Mouse (Mus musculus) liver, adult 2 months (tissue): ENCODE data around the gene Krt84. TPM values are rescaled to one million over a fixed set of nuclear protein-coding genes. Genes with fewer than 3 reads are reported as not detected.
"Not testable (repeated sequence)": the region's sequence is repeated elsewhere in the genome, so short reads cannot be mapped to it uniquely, and the experiment has no call there.

Experiments used
- DNase-seq: peaks from one replicate; pipeline ENCODE4 v3.0.0-alpha.2; 2011; ENCODE audit warnings: low read depth, low spot score; ENCODE audit errors: extremely low read depth
- H3K27ac ChIP-seq: fragments of 200-500 bp; replicated peaks from 2 replicates; pipeline ENCODE4 v1.5.1; 2012; ENCODE audit warnings: low read depth, mild to moderate bottlenecking, control low read depth, inconsistent platforms, low read length; ENCODE audit not compliant: insufficient read depth
- H3K27me3 ChIP-seq: fragments of 200-500 bp; 2 replicates; pipeline ENCODE4 v1.6.1; 2012; ENCODE audit warnings: mild to moderate bottlenecking, moderate library complexity, low read length, inconsistent platforms; ENCODE audit not compliant: control insufficient read depth, insufficient read depth
- H3K36me3 ChIP-seq: fragments of 200-500 bp; 2 replicates; pipeline ENCODE4 v1.6.1; 2012; ENCODE audit warnings: low read length, inconsistent platforms; ENCODE audit not compliant: control insufficient read depth, insufficient read depth
- H3K4me1 ChIP-seq: fragments of 200-500 bp; 2 replicates; pipeline ENCODE4 v1.6.1; 2011; ENCODE audit warnings: low read length; ENCODE audit not compliant: control insufficient read depth, insufficient read depth
- H3K4me3 ChIP-seq: fragments of 200-500 bp; 2 replicates; pipeline ENCODE4 v1.5.1; 2011; ENCODE audit warnings: low read depth, mild to moderate bottlenecking, control low read depth, low read length, moderate library complexity; ENCODE audit not compliant: insufficient read depth
- H3K79me2 ChIP-seq: fragments of 200-500 bp; 2 replicates; pipeline ENCODE4 v1.6.1; 2012; ENCODE audit warnings: inconsistent platforms, mild to moderate bottlenecking, low read length, moderate library complexity; ENCODE audit not compliant: control insufficient read depth, insufficient read depth
- H3K9ac ChIP-seq: fragments of 200-500 bp; 2 replicates; pipeline ENCODE4 v1.6.1; 2012; ENCODE audit warnings: low read depth, mild to moderate bottlenecking, control low read depth, inconsistent platforms, low read length
- CTCF ChIP-seq: fragments of 200-500 bp; IDR thresholded peaks from 2 replicates; pipeline ENCODE4 v1.5.1; 2011; ENCODE audit warnings: low read depth, low read length, control low read depth
- POLR2A ChIP-seq: fragments of 200-500 bp; IDR thresholded peaks from 2 replicates; pipeline ENCODE4 v1.6.1; 2011; ENCODE audit warnings: low read length, control low read depth; ENCODE audit not compliant: insufficient read depth; ENCODE audit errors: extremely low read depth
- WGBS: fragments of 180-500 bp; shearing (Covaris S2); methylation state at CpG from one replicate; pipeline ENCODE4 v1.1.7; 2018; 5-methylcytosine and 5-hydroxymethylcytosine counted together
- polyA plus RNA-seq: library from polyadenylated mRNA; depleted of rRNA; stranded (reverse); fragments of >200 nt; gene quantifications from 2 replicates; pipeline ENCODE4 v1.2.3, GENCODE M21; 2012
- total RNA-seq: library from RNA; depleted of rRNA; stranded (reverse); fragments of >200 nt; gene quantifications from 2 replicates; pipeline ENCODE4 v1.2.3, GENCODE M21; 2014

Krt84 gene
- total and polyA plus RNA-seq, 2 experiments = not detected

- WGBS = 62% methylated on average over 4 of the region's 4 CpGs
- no peaks in the 10 kb centered on the region for H3K79me2 ChIP-seq
Measured at GRCm38 (mm10) chr15:101538580-101538900, 5.9 kb upstream of the Krt84 start.

GRCm38 (mm10) chr15:101537864-101538579 is 5.4 kb upstream of the Krt84 start:
- Histone ChIP-seq H3K4me1 (no peaks in the 10 kb centered on the region), H3K9ac (no peak overlapping the region), H3K79me2 (no peaks in the 10 kb centered on the region), H3K36me3 (no peaks in the 10 kb centered on the region), H3K27me3 (no peaks in the 10 kb centered on the region), H3K27ac (no peak overlapping the region), H3K4me3 (no peak overlapping the region)
- TF ChIP-seq CTCF (no peak), POLR2A (no peak)
- 32% methylated on average over 7 of the region's 7 CpGs for WGBS
- DNase-seq = no peak

More at GRCm38 (mm10) chr15:101538580-101538900, 5.9 kb upstream of the Krt84 start:
- Histone ChIP-seq H3K27me3 (no peaks in the 10 kb centered on the region), H3K4me3 (no peak overlapping the region), H3K36me3 (no peaks in the 10 kb centered on the region), H3K9ac (no peak overlapping the region), H3K4me1 (no peaks in the 10 kb centered on the region), H3K27ac (no peak overlapping the region)
- TF ChIP-seq CTCF (no peak), POLR2A (no peak)
- DNase-seq = no peak

GRCm38 (mm10) chr15:101536054-101536850 is 3.6 kb upstream of the Krt84 start:
- H3K9ac ChIP-seq = no peak overlapping the region
- no peak overlapping the region for H3K27ac ChIP-seq
- no peaks in the 10 kb centered on the region for H3K36me3 ChIP-seq
- TF ChIP-seq POLR2A = no peak
- TF ChIP-seq CTCF = no peak
- 53% methylated on average over 9 of the region's 9 CpGs for WGBS
- no peak overlapping the region for H3K4me3 ChIP-seq
- H3K79me2 ChIP-seq = no peaks in the 10 kb centered on the region
- H3K4me1 ChIP-seq = no peaks in the 10 kb centered on the region
- DNase-seq = no peak
- H3K27me3 ChIP-seq = no peaks in the 10 kb centered on the region

- Histone ChIP-seq H3K36me3 (no peaks in the 10 kb centered on the region), H3K27ac (no peak overlapping the region), H3K27me3 (no peaks in the 10 kb centered on the region; the same call in 1 of the 2 replicates), H3K9ac (no peak overlapping the region), H3K4me1 (no peaks in the 10 kb centered on the region), H3K4me3 (no peak overlapping the region), H3K79me2 (no peaks in the 10 kb centered on the region)
- 54% methylated on average over 4 of the region's 4 CpGs for WGBS
- peak; percentile 1 for DNase-seq
- TF ChIP-seq POLR2A (no peak), CTCF (no peak)
Measured at GRCm38 (mm10) chr15:101522556-101523232, 9.9 kb downstream of the Krt84 start.

- Histone ChIP-seq H3K27ac (no peak overlapping the region), H3K4me1 (no peaks in the 10 kb centered on the region), H3K79me2 (no peaks in the 10 kb centered on the region), H3K4me3 (no peak overlapping the region), H3K9ac (no peak overlapping the region), H3K36me3 (no peaks in the 10 kb centered on the region), H3K27me3 (no peaks in the 10 kb centered on the region; the same call in 1 of the 2 replicates)
- peak; percentile 50 for DNase-seq
- 8% methylated on average over 2 of the region's 2 CpGs for WGBS
- TF ChIP-seq POLR2A (no peak), CTCF (peak; percentile 85)
Measured at GRCm38 (mm10) chr15:101519792-101520191, 12.8 kb downstream of the Krt84 start.

- H3K4me3 ChIP-seq, DNase-seq, H3K27me3 ChIP-seq, H3K27ac ChIP-seq, H3K36me3 ChIP-seq, H3K79me2 ChIP-seq, H3K4me1 ChIP-seq, H3K9ac ChIP-seq: not testable (repeated sequence)
- WGBS = 66% methylated on average over 2 of the region's 2 CpGs
Measured at GRCm38 (mm10) chr15:101517161-101517560, 15.5 kb downstream of the Krt84 start, which contains the start of gene Gm49425. TSS of gene Gm49425 (minus strand) at chr15:101517261.
